Mouse (Mus musculus): ENCODE results near the gene Art3. TPM values are rescaled to one million over a fixed set of nuclear protein-coding genes. Genes with fewer than 3 reads are reported as not detected.

Art3 gene
- polyA plus RNA-seq, 1 experiment, result 26.2 TPM

DNA sequence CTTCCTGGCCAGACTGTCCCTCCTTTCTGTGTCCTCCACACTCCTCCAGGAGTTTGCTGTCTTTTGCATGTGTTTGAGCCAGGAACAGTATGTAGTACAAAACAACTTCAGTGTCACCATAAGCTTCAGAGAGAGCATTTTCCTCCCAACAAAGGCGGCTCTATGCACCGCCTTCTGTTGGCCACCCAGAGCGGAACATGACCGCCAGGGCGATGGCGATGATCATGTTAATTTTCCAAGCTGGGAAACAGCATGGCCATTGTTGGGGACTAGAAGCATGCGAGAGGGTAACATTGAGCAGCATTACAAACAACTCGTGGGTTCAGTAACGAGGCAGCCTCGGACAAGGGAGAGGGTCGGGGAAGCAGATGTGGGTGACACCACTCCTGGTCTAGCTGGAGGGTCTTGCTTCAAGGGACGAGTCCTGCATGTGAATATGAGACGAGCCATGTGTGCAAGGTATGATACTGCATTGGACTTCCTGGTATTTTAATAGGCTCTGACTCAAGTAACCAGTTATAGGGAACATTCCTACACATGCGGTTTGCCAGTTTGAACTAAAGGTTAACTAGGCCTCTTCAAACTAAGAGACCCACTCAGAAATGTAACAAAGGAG lies 39.8 kb downstream of the Art3 start:
- no peak for DNase-seq
- Histone ChIP-seq H3K4me3 (replicated peaks; ENCODE audit: extremely low read depth, low read depth, low read length) (no peak overlapping the region), H3K4me1 (ENCODE audit: control insufficient read depth, insufficient read depth, low read length) (0 out of 2 replicates have a peak, but pooled peaks cover 2% of the 10 kb centered on the region)
- WGBS, result 88% methylated on average over 14 of the region's 14 CpGs
- no peak for TF ChIP-seq CTCF (IDR thresholded peaks at IDR 0.05; ENCODE audit: insufficient read depth, low read length)
- TF ChIP-seq POLR2A (IDR thresholded peaks at IDR 0.05; ENCODE audit: borderline replicate concordance, extremely low read depth, low read depth, low read length), result no peak

GRCm38 (mm10) chr5:92372605-92373004 lies 41.0 kb downstream of the Art3 start:
- 0 out of 2 replicates have a peak, but pooled peaks cover 2% of the 10 kb centered on the region for H3K4me1 ChIP-seq (ENCODE audit: control insufficient read depth, insufficient read depth, low read length)
- 31% methylated on average over 2 of the region's 2 CpGs for WGBS
- DNase-seq, result no peak
- H3K4me3 ChIP-seq (replicated peaks; ENCODE audit: extremely low read depth, low read depth, low read length), result no peak overlapping the region
- TF ChIP-seq POLR2A (IDR thresholded peaks at IDR 0.05; ENCODE audit: borderline replicate concordance, extremely low read depth, low read depth, low read length), result no peak
- no peak for TF ChIP-seq CTCF (IDR thresholded peaks at IDR 0.05; ENCODE audit: insufficient read depth, low read length)

DNA sequence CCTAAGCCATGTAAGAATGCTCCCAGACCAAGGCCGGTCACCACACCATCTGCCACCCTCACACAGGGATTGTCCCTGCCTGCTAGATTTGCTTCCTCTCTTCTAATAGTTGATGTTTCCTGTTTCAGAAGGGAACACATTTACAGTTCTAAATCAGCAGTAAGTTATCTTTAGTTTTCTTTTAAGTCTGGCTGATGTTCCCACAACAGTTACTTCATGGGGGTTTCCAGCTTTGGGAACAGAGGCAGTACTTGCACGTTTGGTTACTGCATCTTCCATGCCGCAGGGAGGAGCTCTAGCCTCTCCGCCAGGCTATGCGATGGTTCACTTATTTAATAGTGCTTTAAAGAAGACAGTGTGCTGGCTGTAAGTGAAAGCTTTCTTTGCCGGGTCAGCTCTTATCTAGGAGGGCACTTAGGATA lies 43.1 kb downstream of the Art3 start:
- Histone ChIP-seq H3K4me3 (replicated peaks; ENCODE audit: extremely low read depth, low read depth, low read length) (no peak overlapping the region), H3K4me1 (ENCODE audit: control insufficient read depth, insufficient read depth, low read length) (0 out of 2 replicates have a peak, but pooled peaks cover 2% of the 10 kb centered on the region)
- 22% methylated on average over 6 of the region's 6 CpGs for WGBS
- no peak for DNase-seq
- TF ChIP-seq POLR2A (IDR thresholded peaks at IDR 0.05; ENCODE audit: borderline replicate concordance, extremely low read depth, low read depth, low read length) (no peak), CTCF (IDR thresholded peaks at IDR 0.05; ENCODE audit: insufficient read depth, low read length) (peak; percentile 28)

DNA sequence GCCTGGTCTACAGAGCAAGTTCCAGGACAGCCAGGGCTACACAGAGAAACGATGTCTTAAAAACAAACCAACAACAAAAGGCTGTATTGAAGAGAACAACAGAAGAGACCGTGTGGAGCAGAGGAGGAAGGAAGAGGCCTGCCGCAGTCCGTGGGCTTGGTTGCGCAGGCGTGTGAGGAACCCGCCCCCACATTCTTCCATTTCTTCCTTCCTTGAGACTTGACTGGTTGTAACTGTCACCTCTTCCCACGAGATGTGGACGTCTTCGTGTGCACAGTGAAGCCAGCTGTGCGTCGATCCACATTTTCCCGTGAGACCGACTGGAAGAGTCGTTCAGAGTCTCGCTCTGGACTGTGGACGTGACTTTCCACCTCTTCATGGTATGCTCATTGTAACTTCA lies 43.7 kb downstream of the Art3 start:
- WGBS, result 61% methylated on average over 17 of the region's 17 CpGs

GRCm38 (mm10) chr5:92376795-92377405 lies 45.3 kb downstream of the Art3 start:
- DNase-seq, result no peak
- TF ChIP-seq CTCF (IDR thresholded peaks at IDR 0.05; ENCODE audit: insufficient read depth, low read length) (no peak), POLR2A (IDR thresholded peaks at IDR 0.05; ENCODE audit: borderline replicate concordance, extremely low read depth, low read depth, low read length) (no peak)
- Histone ChIP-seq H3K4me1 (ENCODE audit: control insufficient read depth, insufficient read depth, low read length) (0 out of 2 replicates have a peak, but pooled peaks cover 2% of the 10 kb centered on the region), H3K4me3 (replicated peaks; ENCODE audit: extremely low read depth, low read depth, low read length) (no peak overlapping the region)
- 42% methylated on average over 13 of the region's 13 CpGs for WGBS

More for the DNA sequence above, 43.7 kb downstream of the Art3 start:
- no peak for DNase-seq
- H3K4me1 ChIP-seq (ENCODE audit: control insufficient read depth, insufficient read depth, low read length), result 0 out of 2 replicates have a peak, but pooled peaks cover 2% of the 10 kb centered on the region
- TF ChIP-seq POLR2A (IDR thresholded peaks at IDR 0.05; ENCODE audit: borderline replicate concordance, extremely low read depth, low read depth, low read length), result peak; percentile 16; the same call in 1 of the 2 replicates
- TF ChIP-seq CTCF (IDR thresholded peaks at IDR 0.05; ENCODE audit: insufficient read depth, low read length), result no peak
- H3K4me3 ChIP-seq (replicated peaks; ENCODE audit: extremely low read depth, low read depth, low read length), result peak overlapping the region; percentile 27

- peak; percentile 50 for TF ChIP-seq CTCF (IDR thresholded peaks at IDR 0.05; ENCODE audit: insufficient read depth, low read length)
- TF ChIP-seq POLR2A (IDR thresholded peaks at IDR 0.05; ENCODE audit: borderline replicate concordance, extremely low read depth, low read depth, low read length), result no peak
- peak; percentile 55 for DNase-seq
- Histone ChIP-seq H3K4me1 (ENCODE audit: control insufficient read depth, insufficient read depth, low read length) (peaks cover 3% of the 10 kb centered on the region; the same call in 1 of the 2 replicates), H3K4me3 (replicated peaks; ENCODE audit: extremely low read depth, low read depth, low read length) (no peak overlapping the region)
- 33% methylated on average over 12 of the region's 12 CpGs for WGBS
Measured at GRCm38 (mm10) chr5:92381550-92382348, 50.1 kb downstream of the Art3 start.

DNA sequence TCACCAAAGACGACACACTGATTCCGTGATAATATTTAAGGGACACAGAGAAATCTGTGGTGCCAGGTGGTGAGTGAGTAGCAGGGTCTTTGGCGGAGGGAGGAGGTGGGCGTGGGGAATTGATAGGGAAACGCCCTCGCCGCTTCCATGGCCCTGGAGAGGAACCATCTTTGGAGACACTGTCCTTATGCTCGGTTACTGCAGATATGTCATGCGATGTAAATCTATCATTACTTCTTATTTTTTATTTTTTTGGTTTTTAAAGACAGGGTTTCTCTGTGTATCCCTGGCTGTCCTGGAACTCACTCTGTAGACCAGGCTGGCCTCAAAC lies 50.7 kb downstream of the Art3 start:
- no peak for TF ChIP-seq CTCF (IDR thresholded peaks at IDR 0.05; ENCODE audit: insufficient read depth, low read length)
- no peak for TF ChIP-seq POLR2A (IDR thresholded peaks at IDR 0.05; ENCODE audit: borderline replicate concordance, extremely low read depth, low read depth, low read length)
- no peak overlapping the region for H3K4me3 ChIP-seq (replicated peaks; ENCODE audit: extremely low read depth, low read depth, low read length)
- 61% methylated on average over 9 of the region's 9 CpGs for WGBS
- H3K4me1 ChIP-seq (ENCODE audit: control insufficient read depth, insufficient read depth, low read length), result peaks cover 3% of the 10 kb centered on the region; the same call in 1 of the 2 replicates
- no peak for DNase-seq

DNA sequence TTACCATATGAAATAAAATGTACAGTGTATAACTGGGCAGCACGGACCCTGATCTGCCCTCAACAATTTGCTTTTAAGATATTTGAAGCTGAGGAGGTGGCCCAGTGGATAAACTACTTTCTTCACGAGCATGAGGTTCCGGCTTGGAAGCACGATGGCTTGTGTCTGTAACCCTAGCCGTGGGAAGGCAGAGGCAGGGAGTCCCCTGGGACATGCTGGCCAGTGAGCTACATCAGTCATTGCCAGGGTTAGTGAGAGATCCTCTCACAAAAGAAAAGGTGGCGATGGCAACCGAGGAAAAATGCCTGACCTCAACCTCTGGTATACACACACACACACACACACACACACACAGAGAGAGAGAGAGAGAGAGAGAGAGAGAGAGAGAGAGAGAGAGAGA lies 52.1 kb downstream of the Art3 start:
- no peak for TF ChIP-seq POLR2A (IDR thresholded peaks at IDR 0.05; ENCODE audit: borderline replicate concordance, extremely low read depth, low read depth, low read length)
- no peak for TF ChIP-seq CTCF (IDR thresholded peaks at IDR 0.05; ENCODE audit: insufficient read depth, low read length)
- no peak overlapping the region for H3K4me3 ChIP-seq (replicated peaks; ENCODE audit: extremely low read depth, low read depth, low read length)
- peaks cover 3% of the 10 kb centered on the region; the same call in 1 of the 2 replicates for H3K4me1 ChIP-seq (ENCODE audit: control insufficient read depth, insufficient read depth, low read length)
- 50% methylated on average over 7 of the region's 7 CpGs for WGBS
- DNase-seq, result no peak

DNA sequence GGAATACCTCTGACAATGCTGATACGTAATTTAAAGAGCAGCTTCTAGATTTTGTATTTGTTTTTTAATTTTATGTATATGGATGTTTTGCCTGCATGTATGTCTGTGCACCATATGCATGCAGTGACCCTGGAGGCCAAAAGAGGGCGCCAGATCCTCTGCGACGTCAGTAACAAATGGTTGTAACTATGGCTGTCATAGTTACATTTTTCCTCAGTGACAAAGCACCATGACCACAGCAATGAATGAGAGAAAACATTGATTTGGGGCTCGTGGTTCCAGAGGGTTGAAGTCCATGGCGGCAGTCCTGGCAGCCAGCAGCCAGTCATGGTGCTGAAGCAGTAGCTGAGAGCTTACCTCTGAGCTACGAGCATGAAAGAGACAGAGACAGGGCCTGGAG lies 53.2 kb downstream of the Art3 start:
- TF ChIP-seq CTCF (IDR thresholded peaks at IDR 0.05; ENCODE audit: insufficient read depth, low read length) (peak; percentile 57), POLR2A (IDR thresholded peaks at IDR 0.05; ENCODE audit: borderline replicate concordance, extremely low read depth, low read depth, low read length) (no peak)
- DNase-seq, result no peak
- peaks cover 3% of the 10 kb centered on the region; the same call in 1 of the 2 replicates for H3K4me1 ChIP-seq (ENCODE audit: control insufficient read depth, insufficient read depth, low read length)
- no peak overlapping the region for H3K4me3 ChIP-seq (replicated peaks; ENCODE audit: extremely low read depth, low read depth, low read length)
- 51% methylated on average over 7 of the region's 7 CpGs for WGBS
